Mouse (Mus musculus): ENCODE results near the gene Pde9a.
A peak's percentile ranks its signal among the peaks of the same experiment; 100 is the strongest.

Gene Pde9a

GRCm38 (mm10) chr17:31433401-31433928, 47.5 kb downstream of the Pde9a start:
- DNase-seq (ENCODE audit: low spot score) = no peak

GRCm38 (mm10) chr17:31433978-31434797, 48.2 kb downstream of the Pde9a start:
- DNase-seq (ENCODE audit: low spot score) = no peak

GRCm38 (mm10) chr17:31434825-31435325, 48.9 kb downstream of the Pde9a start:
- no peak for DNase-seq (ENCODE audit: low spot score)

- no peak for DNase-seq (ENCODE audit: low spot score)
These were observed 50.2 kb downstream of the Pde9a start for GRCm38 (mm10) chr17:31435934-31436813.

- no peak for DNase-seq (ENCODE audit: low spot score)
These were observed 50.9 kb downstream of the Pde9a start for GRCm38 (mm10) chr17:31436814-31437406.

GRCm38 (mm10) chr17:31437482-31437881, 51.5 kb downstream of the Pde9a start:
- no peak for DNase-seq (ENCODE audit: low spot score)

- no peak for DNase-seq (ENCODE audit: low spot score)
These were observed 54.0 kb downstream of the Pde9a start for GRCm38 (mm10) chr17:31439978-31440377.

GRCm38 (mm10) chr17:31442513-31442912, 56.5 kb downstream of the Pde9a start:
- DNase-seq (ENCODE audit: low spot score) = no peak

- no peak for DNase-seq (ENCODE audit: low spot score)
These were observed 58.2 kb downstream of the Pde9a start for GRCm38 (mm10) chr17:31444251-31444650.

GRCm38 (mm10) chr17:31445061-31445731, 59.2 kb downstream of the Pde9a start:
- no peak for DNase-seq (ENCODE audit: low spot score)

GRCm38 (mm10) chr17:31447766-31448165, 61.8 kb downstream of the Pde9a start:
- DNase-seq (ENCODE audit: low spot score) = no peak

GRCm38 (mm10) chr17:31448519-31448918, 62.5 kb downstream of the Pde9a start:
- DNase-seq (ENCODE audit: low spot score) = no peak

GRCm38 (mm10) chr17:31450206-31450605, 64.2 kb downstream of the Pde9a start:
- DNase-seq (ENCODE audit: low spot score) = no peak

GRCm38 (mm10) chr17:31451179-31451708, 65.2 kb downstream of the Pde9a start:
- DNase-seq (ENCODE audit: low spot score) = no peak

- DNase-seq (ENCODE audit: low spot score) = no peak
These were observed 66.8 kb downstream of the Pde9a start for GRCm38 (mm10) chr17:31452816-31453215.

- DNase-seq (ENCODE audit: low spot score) = no peak
These were observed 67.5 kb downstream of the Pde9a start for GRCm38 (mm10) chr17:31453476-31453875.

GRCm38 (mm10) chr17:31454056-31454455, 68.0 kb downstream of the Pde9a start:
- DNase-seq (ENCODE audit: low spot score) = no peak

GRCm38 (mm10) chr17:31456723-31457567, 70.9 kb downstream of the Pde9a start:
- DNase-seq (ENCODE audit: low spot score) = peak; percentile 50

- no peak for DNase-seq (ENCODE audit: low spot score)
These were observed 74.4 kb downstream of the Pde9a start for GRCm38 (mm10) chr17:31460416-31460815.

- DNase-seq (ENCODE audit: low spot score) = no peak
These were observed 76.5 kb downstream of the Pde9a start for GRCm38 (mm10) chr17:31462506-31462905.

All from layer of hippocampus, adult 9-10 months (tissue).